Mouse (Mus musculus): Measurements from ENCODE around the gene Eml4.

Gene Eml4

DNA sequence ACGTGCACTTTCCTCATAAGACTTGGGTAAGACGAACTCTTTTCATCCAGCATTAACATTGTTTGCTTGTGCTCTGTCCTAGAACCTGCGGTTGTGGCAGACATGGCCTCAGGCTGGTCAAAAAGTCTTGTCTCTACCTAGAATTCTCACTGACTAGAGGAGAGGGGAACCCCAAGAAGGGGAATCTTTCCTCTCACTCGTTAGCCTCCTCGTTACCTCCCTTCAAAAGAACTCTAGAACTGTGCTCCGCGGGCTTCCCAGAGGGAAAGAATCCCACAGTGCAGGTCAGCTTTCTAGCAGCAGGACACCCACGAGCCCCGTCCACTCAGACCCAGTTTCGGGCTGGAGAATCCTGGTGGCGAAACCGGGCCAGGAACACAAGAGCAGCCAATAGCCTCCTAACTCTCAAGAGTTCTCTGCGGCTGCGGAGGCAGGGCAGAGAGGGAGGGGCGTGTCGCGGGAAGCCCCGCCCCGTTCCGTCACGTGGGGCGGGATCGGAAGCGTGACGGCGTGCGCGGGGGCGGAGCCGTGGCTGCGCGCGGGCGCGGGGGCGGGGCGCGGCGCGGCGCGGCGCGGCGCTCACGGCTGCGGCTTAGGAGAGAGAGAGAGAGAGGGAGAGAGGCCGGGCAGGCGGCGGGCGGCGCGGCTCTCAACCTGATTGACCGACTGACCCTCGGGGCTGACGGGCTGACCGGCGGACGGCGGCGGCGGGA is at the start of gene Eml4:
Gene Eml4, plus strand, starts transcription at position 553 of the 713 bp plus-strand sequence.
- DNase-seq, result peak; percentile 96 to 98

DNA sequence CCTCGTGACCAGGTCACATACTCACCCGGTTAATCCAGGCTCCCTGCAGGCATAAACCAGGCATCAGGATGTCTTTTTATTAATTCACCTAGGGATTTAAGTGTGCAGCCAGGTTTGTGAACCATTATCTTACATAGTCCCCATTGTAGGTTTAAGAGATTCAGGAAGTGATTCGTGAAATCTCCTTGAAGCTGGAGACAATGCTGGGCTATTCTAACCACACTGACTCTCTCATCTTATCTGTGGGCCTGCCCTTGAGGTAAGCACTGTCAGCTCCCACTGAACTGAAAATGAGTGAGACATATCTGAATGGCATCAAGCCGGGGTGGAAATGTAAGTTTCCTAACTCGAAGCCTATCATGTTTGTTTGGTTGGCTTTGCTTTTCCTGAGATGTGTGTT is 49.3 kb upstream of the Eml4 start:
- DNase-seq, result no peak

DNA sequence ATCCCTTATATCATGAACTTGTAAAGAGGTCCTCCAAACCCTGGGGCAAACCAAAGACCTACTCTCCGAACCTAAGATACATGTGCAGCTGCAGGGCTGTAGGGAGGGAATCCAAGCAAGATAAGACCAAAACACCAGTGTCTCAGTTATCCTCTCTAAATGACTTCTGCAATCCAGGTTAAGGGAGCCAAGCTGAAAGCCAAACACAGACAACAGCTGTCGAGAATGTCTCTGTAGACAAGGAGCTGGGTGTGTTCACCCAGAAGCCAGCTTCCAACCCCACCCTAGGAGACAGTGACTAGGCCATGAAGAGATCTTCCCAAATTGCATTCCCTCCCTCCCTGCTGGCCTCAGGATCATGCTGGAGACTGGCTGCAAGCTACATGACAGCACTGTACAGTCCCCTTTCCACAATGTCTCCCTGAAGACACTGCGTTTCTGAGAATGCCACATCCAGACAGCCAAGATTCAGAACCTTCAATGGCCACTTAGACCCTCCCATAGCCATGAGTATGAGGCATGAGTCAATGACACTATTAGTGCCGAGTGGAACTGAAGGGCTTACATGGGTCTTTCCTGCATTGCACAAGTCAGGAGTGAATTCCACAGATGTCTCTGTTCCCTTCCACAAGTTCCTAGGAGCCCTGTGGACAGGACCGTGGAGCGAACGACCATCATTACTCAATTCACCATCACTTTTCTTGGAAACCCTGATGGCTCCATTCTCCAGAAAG is 46.5 kb upstream of the Eml4 start:
- no peak for DNase-seq

DNA sequence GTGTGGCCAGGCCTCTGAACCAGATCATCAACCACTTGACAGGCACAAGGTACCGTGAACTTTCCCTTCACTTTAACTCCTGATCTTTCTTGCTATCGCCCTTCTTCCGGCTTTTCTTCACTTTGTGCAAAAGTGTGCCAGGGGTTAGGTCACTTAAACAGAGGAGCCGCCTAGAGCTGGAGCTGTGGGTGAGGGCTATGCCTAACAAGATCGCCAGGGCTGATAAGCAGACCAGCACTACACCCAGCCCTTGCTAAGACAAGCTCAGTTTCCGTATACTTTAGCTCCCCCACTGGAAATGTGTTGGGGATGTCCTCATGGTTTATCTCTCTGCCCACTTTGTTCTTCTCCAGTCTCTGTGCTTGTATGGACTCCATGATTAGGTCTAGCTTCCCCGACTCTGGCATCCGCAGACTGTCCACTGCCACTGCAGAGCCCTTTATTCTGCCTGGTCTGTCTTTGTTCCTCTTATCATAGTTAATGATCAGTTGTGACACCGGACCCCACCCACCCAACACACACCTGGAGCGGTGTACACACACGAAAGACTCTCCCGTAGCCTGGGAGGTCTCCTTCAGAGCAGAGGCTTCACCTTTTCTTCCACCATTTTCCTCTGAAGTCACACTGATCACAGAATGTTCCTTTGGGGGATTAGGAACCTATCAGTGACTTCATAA is 43.6 kb upstream of the Eml4 start:
- no peak for DNase-seq

DNA sequence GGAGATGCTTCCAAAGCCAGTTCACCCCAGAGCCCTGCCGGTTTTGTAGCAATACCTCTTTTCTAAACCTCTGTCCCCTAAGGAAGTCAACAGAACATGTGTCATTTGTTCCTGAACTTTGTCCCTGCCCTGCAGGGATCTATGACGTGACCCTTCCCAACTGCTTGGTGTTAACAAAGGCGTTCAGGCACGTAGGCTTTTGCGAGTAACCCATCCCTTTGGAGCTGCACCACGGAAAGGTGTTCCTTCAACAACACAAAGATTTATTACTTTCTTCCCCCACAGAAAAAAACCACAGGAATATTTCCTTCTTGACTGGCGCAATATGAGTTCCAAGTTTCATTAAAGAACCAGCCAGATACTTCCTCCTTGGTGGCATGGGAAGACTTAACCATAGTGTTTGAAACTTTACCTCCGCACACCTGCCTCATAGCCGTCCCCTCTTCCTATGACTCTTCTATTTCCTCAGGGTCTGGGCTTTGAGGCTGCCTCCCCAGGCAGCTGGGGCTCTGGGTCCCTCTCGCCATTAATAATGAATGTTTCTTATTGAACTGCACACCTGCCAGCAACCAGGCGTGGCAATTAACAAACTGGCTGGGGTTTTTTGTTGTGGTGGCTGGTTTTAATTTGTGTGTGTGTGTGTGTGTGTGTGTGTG is 43.0 kb upstream of the Eml4 start:
- no peak for DNase-seq

DNA sequence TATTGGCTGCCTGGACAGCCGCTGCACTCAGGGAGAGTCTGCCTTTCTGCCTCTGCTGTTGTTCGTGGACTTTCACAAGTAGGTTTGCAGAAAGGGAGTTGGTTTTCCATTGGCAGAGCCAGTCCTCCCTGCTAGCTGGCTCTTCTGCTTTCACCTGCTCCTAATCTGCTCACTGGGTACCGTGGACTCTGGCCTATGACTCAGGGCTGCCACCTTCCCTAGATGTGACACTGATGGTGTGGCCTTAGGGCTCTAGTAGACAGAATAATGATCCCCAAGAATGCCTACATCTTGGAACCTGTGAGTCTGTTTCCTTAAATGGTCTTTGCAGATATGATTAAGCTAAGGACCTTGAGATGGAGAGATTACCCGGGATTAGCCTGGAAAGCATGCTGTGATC is 42.3 kb upstream of the Eml4 start:
- no peak for DNase-seq

DNA sequence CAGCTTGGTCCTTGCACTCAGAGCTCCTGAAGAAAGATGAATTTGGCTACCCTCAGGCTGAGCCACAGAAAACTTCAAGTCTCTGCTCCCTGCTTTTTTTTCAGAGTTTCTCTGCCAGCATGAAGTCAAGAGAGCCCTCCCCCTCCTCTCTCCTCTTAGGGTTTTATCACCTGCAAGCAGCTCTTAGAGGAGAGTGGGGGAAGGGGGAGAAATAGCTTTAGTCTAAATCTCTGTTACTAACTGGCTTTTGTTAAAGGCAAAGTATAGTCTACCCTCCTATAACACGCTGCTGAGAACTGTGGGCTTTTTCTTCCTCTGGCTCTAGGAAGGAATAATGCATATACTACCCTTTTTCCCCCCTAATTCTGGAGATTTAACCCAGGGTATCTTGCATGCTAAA is 41.5 kb upstream of the Eml4 start:
- DNase-seq, result no peak

DNA sequence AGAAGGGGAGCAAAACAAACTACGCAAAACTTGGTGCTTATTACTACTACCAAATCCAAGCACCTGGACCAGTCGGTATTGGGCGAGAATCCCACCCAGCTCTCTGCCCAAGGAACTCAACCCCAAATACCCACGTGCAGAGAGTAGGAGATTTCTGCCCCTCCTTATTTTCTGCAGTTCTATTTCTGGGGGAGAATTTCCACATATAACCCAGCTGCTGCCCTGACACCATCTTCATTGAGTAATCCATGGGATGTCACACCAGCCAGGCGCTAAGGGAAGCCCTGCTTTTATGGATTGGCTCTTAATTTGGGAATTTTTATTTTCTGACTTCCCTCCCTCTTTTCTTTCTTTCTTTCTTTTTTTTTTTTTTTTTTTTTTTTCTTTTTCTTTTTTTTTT is 38.9 kb upstream of the Eml4 start:
- no peak for DNase-seq

DNA sequence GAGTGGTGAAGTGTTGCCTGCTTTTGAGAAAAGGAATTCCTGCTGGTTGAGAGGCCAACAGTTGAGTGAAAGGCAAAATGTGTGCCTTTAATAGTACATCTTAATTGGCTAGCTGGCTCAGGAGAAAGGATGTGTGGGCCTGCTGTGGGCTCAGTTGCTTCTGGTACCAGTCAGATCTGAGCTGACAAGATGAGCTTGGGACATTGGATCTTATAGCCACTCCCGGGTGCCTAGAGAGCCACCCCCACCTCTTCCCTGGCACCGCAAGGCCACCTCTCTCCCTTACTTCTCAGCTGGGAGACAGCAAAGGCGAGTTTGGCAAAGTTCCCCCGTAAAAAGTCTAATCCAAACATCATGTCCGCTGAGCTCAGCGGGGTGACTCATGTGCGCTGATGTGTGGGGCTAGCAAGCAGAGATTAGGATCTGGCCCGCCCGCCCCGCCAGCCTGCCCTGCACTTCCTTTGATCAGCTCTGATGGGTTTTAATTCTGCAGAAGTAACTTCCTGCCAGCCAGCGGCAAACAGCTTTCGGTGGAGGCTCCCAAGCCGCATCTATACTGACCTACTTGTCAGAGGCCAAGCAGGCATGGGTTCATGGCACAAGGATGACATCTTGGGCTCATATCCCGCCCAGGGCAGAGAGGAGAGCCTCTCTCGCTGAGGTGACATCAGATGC is 38.4 kb upstream of the Eml4 start:
- peak; percentile 15 to 24 for DNase-seq

DNA sequence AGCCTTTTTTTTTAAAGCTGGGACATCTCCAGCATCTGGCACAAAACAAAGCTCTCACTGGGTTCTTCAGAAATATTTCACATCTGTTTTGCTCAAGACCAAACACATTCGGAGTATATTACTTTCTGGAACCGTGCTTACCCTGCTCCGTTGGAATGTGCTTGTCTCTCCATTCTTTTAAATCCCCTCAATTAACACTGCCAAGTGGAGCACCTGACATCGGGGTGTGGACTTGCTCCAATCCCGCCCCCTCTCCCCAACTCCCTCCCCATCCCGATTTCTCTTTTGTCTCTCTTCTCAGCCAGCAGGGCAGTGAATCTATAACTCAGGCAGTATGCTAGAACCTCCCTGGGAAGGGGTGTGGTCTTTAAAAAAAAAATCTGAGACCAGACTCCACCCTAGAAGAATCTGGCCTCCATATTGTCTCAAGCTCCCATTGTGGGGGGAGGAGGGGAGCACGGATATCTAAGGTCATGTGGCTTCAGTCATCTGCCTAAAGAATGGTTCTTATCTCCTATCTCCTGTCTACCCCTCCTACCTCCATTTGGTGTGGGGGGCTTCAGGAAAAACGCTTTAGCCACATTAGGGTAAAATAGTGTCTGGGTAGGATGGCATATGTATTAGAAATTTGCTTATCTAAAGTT is 37.6 kb upstream of the Eml4 start:
- no peak for DNase-seq

DNA sequence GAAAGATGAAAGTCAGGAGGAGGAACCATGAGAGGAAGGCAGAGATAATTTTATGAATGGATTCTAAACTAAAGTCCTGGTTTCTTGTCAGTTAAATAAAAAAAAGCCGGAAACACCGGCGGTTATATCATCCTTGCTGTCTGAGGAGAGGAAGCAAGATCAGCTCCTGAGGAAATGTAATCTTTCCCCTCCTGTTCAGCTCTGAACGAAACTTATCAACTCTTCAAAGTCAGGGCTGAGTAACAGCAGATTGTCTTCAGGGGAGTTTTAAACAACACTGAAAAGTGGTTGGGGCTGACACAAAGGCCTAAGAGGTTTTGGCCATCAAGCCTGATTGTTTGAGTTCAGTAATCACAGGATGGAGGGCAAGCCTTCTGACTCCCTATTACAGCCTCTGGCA is 35.3 kb upstream of the Eml4 start:
- no peak for DNase-seq

DNA sequence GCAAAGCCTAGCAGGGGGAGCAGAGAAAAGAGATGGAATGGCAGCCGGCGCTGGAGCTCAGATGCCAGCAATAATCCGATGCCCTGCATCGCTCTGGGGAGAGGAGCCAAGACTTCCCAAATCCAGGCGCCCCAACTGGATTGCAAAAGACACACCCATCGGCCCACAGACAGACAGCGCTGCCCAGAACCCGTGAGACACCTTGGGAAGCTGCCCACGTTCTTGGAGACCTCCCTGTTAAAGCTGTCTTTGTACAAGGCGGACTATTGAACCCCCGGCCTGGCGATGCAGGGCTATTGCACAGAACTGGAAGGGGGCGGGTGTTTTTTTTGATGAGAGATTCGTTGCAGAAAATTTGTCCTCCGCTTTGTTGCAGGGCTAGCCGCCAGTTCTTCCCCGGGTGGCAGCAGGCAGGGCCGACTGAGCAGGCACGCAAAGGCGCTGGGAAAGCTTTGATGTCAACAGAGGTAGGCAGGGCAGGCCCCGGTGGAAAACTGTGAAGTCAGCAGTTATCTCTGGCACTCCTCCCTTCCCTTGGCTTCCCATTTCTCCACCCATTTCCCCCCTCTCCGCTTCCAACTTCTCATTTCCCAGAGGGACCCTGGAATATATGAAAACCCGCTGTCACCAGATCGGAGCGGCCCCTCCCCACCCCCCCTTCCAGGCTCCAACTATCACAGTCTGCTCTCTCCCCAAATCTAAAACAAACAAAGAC is 28.0 kb upstream of the Eml4 start:
- peak; percentile 32 to 53 for DNase-seq

DNA sequence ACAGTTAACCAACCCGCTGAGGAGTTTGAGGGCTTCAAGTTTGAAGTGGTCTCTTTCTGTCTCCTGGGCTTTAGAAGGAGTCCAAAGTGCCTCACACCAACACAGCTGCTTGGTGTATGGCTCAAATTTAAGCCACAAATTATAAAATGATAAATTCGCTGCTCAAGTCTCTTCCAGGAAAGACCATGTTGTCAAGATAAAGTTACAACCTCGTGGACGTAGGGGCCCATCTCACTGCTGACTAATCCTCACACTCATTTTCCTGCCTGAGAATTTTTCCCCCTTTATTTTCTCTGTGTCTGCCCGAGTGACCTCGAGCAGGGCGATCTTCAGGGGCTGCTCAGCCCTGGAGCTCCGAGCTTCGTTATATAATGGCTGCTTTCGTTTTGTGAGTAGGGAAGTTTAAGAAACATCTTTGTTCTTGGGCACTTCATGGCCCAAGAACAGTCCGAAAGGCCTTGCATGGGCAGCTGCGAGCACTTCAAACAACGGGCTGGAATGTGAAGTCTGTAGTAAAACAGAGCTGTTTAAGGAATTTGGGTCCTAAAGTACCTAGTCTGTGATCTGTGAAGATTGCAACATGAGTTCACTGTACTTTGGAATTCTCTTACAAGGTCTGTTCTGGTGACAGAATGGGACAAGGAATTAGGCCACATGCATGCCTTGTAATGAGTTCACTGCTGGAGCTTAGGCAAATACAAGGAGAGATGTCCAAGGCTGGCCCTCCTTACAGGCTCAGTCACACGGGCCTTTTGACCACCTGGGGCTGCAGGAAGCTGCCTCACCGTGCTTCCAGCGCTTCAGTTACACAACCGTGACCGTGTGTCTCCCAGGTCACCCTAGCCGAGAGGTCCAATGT is 27.1 kb upstream of the Eml4 start:
- no peak for DNase-seq

DNA sequence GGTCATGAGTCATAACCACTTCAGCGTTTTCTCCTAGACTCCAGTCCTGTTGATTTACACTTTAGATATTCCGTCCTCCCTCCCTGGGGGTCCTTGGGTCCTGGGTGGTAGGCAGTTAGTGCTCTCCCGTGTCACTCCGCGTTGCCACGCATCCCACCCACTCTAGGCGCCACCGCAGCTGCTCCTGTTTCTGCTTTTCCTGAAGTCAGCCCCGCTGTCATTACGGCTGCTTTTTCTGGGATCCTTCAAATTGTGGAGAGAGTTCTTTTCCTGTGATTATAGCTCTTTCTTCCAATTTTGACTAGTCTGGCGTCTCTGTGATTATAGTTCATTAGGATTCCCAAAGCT is 26.5 kb upstream of the Eml4 start:
- no peak for DNase-seq

DNA sequence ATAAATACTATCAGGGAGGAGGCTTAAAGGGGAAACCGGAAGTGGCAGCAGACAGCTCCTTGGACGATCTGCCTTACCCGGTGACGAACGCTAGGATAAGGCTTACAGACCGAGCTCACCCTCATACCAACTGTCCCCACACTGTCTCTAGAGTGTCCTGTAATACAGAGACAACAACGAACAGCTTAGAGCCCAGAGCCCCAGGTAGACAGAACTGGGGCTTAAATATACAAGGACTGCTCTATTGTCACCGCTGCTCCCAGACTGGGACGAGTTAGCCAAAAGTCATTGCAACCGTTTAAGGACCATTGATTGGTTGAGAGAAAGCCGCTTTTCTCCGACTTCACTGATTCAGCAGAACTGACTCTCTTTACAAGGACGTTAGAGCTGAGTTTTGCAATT is 15.5 kb upstream of the Eml4 start:
- DNase-seq, result no peak

DNA sequence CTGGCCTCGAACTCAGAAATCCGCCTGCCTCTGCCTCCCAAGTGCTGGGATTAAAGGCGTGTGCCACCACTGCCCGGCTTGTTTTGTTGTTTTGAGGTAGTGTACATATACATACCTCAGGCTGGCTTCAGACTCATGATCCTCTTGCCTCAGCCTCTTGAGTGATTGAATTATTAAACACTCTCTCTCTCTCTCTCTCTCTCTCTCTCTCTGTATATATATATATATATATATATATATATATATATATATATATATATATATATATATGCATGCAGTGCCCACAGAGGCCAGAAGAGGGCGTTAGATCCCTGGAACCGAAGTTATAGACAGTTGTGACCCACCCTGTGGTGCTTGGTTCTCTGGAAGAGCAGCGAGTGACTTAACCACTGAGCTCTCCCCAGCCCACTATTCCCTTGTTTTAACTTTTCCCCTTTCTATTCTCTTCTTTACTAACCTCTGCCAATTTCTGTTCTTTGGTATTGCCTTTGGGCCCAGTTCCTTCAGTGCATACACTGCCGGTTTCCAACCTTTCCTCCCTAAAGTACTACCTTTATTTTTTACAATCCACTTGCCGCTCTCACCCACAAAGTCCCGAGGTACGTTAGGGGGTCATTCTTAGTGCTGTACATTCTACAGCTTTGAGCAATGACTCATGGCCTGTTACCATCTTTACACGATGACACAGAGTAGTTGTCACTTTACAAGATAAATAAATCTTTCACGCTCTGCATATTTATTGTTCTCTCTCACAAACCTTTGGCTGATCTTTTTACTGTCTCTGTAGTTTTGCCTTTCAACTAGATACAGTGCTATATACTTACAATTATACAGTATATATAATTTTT is 13.5 kb upstream of the Eml4 start:
- DNase-seq, result no peak

DNA sequence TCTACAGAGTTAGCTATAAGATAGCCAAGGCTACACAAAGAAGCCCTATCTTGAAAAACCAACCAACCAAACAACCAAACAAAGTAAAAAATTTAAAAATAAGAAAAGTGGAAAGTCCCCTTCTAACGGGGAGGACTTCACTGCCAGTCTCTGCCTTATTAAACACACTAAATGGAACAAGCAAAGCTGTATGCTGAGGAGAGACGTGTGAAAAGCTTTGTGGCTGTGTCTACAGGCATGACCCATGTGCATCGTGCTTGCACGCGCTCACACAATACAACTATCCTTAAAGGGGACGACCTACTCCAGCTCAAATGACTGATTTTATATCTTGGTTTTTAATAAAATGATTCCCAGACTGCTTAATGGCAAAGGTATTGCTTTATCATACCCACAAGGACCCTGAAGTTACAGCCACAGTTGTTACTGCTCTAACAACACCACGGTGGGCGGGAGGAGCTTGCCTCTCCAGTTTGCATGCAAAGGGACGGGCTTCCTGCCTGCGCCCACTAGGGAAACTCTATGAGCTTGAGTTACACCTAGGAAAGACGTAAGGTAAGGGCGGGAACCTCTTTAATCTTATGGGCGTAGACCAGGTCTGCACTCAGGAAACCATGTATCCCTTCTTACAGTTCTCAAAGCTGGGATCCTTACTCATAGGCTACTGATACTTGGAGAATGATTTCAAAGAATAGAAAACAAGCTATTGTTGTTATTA is 11.2 kb upstream of the Eml4 start:
- no peak for DNase-seq

DNA sequence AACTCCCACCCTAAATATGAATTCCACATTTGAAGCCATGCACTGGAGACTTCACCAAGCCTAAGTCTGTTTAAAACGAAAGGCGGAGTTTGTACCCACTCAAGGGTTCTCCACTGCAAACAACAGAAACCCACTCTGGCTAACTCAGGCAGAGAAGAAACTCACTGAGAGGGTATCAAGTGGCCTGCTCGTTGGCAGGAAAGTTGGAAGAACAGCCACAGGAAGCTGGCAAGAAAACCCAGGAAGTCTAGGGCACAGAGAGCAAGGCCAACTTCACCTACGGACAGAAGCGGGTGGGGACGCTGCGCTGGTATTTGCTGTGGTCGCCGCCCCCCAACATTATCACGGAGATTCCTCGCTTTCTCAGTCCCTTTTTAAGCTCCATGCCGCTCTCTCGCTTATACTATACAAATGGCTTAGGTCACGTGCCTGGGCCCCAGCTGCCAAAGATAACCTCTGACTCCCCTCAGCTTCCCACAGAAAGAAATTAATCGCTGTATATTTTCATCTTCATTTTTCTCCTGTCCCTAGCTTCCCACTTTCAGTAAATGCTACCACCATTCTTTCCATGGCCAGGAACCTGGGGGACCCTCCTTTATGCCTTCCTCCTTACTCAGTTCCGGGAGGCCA is 9.7 kb upstream of the Eml4 start:
- DNase-seq, result no peak

DNA sequence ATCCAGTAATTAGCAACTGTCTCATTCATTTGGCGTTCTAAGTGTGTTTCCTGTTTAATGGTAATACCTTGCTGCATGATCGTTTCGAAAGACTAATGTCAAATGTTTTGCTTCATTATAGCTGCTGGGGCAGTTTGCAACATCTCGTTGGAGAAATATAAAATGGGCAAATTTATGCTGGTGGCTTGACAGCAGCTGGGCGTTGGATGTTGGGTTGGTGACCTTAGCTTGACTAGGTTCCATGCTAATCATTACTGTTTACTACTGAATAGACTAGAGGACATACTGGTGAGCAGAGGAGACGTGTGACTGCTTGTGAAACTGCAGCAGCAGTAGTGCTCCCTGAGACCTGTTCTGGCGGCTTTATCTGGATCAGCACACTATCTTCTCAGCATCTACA is 6.5 kb upstream of the Eml4 start:
- no peak for DNase-seq

Measured in cerebellum, postnatal 25 days (tissue).